Mouse (Mus musculus): ENCODE measurements around the gene Ccdc149.
A peak's percentile ranks its signal among the peaks of the same experiment; 100 is the strongest.

Ccdc149 gene

GRCm38 (mm10) chr5:52440278-52440677 is 31.0 kb downstream of the Ccdc149 start:
- DNase-seq (ENCODE audit: low read depth, low spot score), result no peak

- DNase-seq (ENCODE audit: low read depth, low spot score), result no peak
These were observed 32.4 kb downstream of the Ccdc149 start for GRCm38 (mm10) chr5:52438946-52439345.

- no peak for DNase-seq (ENCODE audit: low read depth, low spot score)
These were observed 35.8 kb downstream of the Ccdc149 start for GRCm38 (mm10) chr5:52435533-52435932.

GRCm38 (mm10) chr5:52431276-52431844 is 40.0 kb downstream of the Ccdc149 start:
- no peak for DNase-seq (ENCODE audit: low read depth, low spot score)

- no peak for DNase-seq (ENCODE audit: low read depth, low spot score)
These were observed 41.4 kb downstream of the Ccdc149 start for GRCm38 (mm10) chr5:52429731-52430480.

- no peak for DNase-seq (ENCODE audit: low read depth, low spot score)
These were observed 42.7 kb downstream of the Ccdc149 start for GRCm38 (mm10) chr5:52428613-52429012.

GRCm38 (mm10) chr5:52425819-52426218 is 45.5 kb downstream of the Ccdc149 start:
- DNase-seq (ENCODE audit: low read depth, low spot score), result no peak

GRCm38 (mm10) chr5:52423893-52424292 is 47.4 kb downstream of the Ccdc149 start:
- DNase-seq (ENCODE audit: low read depth, low spot score), result no peak

- DNase-seq (ENCODE audit: low read depth, low spot score), result no peak
These were observed 54.8 kb downstream of the Ccdc149 start for GRCm38 (mm10) chr5:52416485-52416884.

GRCm38 (mm10) chr5:52415917-52416316 is 55.4 kb downstream of the Ccdc149 start:
- no peak for DNase-seq (ENCODE audit: low read depth, low spot score)

GRCm38 (mm10) chr5:52415193-52415592 is 56.1 kb downstream of the Ccdc149 start:
- DNase-seq (ENCODE audit: low read depth, low spot score), result no peak

- DNase-seq (ENCODE audit: low read depth, low spot score), result peak; percentile 32
These were observed 59.8 kb downstream of the Ccdc149 start for GRCm38 (mm10) chr5:52411567-52411966.

GRCm38 (mm10) chr5:52410197-52410596 is 61.1 kb downstream of the Ccdc149 start:
- no peak for DNase-seq (ENCODE audit: low read depth, low spot score)

- no peak for DNase-seq (ENCODE audit: low read depth, low spot score)
These were observed 62.5 kb downstream of the Ccdc149 start for GRCm38 (mm10) chr5:52408668-52409315.

GRCm38 (mm10) chr5:52404373-52404772 is 66.9 kb downstream of the Ccdc149 start:
- DNase-seq (ENCODE audit: low read depth, low spot score), result no peak

- no peak for DNase-seq (ENCODE audit: low read depth, low spot score)
These were observed 77.6 kb downstream of the Ccdc149 start for GRCm38 (mm10) chr5:52393756-52394155.

GRCm38 (mm10) chr5:52391471-52391870 is 79.8 kb downstream of the Ccdc149 start:
- no peak for DNase-seq (ENCODE audit: low read depth, low spot score)

GRCm38 (mm10) chr5:52390381-52390780 is 80.9 kb downstream of the Ccdc149 start:
- DNase-seq (ENCODE audit: low read depth, low spot score), result no peak

- DNase-seq (ENCODE audit: low read depth, low spot score), result no peak
These were observed 83.1 kb downstream of the Ccdc149 start for GRCm38 (mm10) chr5:52388092-52388749.

- DNase-seq (ENCODE audit: low read depth, low spot score), result no peak
These were observed 85.3 kb downstream of the Ccdc149 start for GRCm38 (mm10) chr5:52386016-52386415.

GRCm38 (mm10) chr5:52383748-52384147 is 87.6 kb downstream of the Ccdc149 start:
- no peak for DNase-seq (ENCODE audit: low read depth, low spot score)

GRCm38 (mm10) chr5:52382837-52383236 is 88.5 kb downstream of the Ccdc149 start:
- DNase-seq (ENCODE audit: low read depth, low spot score), result no peak
